Mouse (Mus musculus) testis, adult 2 months (tissue): ENCODE results near the gene Hoxc6.

Source experiments
- CTCF ChIP-seq: fragments of 200-500 bp; IDR thresholded peaks from 2 replicates; pipeline ENCODE4 v1.5.1; 2012; ENCODE audit warnings: low read depth, mild to moderate bottlenecking, inconsistent platforms, low read length, moderate library complexity; ENCODE audit not compliant: control insufficient read depth, insufficient read depth, insufficient replicate concordance
- POLR2A ChIP-seq: fragments of 200-500 bp; IDR thresholded peaks from 2 replicates; pipeline ENCODE4 v1.6.1; 2012; ENCODE audit warnings: low read depth, mild to moderate bottlenecking, inconsistent platforms, low read length, moderate library complexity; ENCODE audit not compliant: control insufficient read depth

DNA sequence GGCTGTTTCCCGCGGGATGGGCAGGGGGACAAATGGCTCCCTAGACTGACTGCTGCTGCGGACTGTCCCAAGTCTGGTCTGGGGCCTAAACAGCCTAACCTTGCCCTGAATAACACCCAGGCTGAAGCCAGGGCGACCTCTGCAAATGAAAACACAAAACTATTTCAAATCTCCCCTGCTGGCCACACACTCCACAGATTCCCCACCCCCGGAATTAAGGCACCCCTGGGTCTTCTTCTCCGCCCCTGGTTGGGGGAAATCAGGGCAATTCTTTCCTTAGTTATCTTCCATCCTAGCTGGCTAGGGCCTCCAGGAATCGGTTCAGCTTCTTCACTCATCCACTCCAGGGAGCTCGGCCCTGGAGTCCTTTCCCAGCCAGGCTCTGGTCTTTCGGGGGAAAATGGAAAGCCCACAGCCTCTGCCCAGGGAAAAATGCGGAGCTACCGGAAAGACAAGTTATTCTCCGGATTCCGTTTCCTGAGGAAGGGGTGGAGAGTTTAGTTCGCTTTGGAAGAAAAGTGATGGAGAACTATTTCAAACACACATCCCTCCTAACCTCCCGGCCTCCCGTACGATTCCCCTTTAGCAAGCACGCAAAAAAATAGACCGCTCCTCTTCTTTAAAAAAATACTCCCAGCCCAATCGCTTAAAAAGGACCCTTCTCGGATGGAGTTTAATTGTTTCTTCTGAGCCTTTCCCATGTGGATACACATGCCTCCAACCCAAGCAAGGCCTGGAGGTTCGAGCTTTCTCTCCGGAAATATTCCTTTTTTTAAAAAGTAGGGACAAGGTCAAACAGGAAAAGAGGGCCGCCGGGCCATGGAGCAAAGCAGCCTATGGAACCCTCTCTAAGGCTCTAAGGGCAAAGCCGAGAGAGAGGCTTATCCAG, 32.8 kb upstream of the Hoxc6 start:
- no peak for TF ChIP-seq CTCF
- no peak for TF ChIP-seq POLR2A
